Mouse (Mus musculus): ENCODE measurements around the gene Ntmt1. TPM values are rescaled to one million over a fixed set of nuclear protein-coding genes. Genes with fewer than 3 reads are reported as not detected.

The Ntmt1 gene
- polyA plus RNA-seq (2014; fragmentation: Illumina TruSeq; extraction: RNeasy Lipid Tissue Mini Kit (QIAGEN cat#74804); ENCODE audit: low read depth, low replicate concordance), result 21.6 TPM

DNA sequence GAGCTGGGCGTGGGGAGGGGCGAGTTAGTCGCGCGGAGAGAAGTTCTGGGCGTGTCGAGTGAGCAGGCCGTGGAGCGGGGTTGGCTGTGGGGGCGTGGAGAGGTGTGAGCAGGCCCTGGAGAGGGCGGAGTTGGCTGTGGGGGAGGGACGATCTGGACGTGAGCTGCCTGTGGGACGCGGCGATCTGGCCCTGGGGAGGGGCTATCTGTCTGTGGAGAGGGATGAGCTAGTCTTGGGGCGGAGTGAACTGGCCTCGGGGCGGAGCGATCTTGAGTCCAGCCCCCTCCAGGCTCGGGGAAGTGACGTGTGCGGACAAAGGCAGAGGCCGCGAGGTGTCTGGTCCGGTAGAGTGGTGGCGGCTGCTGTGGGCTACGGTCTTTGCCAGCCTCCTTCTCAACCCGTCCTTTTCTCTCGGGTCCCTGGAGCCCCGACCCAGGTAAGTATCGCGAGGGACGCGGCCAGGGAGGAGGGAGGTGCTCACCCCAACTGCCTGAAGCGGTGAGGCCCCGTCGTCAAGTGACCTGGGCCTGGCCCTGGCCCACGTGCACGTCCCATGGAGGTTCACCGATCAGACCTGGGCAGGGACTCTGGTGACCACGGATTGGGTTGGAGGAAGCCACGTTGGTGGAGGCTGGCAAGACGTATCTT lies at the start of gene Ntmt1:
TSS of gene Ntmt1 (plus strand) at position 179 of the 648 bp plus-strand sequence.

DNA sequence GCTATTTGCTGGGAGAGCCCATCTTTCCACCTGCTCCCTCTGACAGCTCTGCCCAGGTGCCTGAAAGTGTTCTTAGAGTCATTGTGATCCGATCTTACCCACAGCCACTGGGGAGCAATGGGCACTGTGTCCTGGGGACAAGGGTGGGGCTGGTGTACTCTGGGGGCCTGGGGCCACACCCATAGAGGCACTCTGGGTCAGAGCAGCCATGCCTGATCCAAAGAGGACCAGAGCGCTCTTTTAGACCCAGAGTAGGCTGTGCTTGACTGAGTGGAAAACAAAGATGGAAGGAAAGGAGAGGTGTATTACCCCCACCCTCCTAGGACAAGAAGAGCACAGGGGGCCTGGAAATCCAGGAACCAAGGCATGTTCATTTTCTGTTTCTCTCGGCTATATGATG lies 4.0 kb upstream of the Ntmt1 start, which contains the start of gene 1700001O22Rik:
TSS of gene 1700001O22Rik (minus strand) at position 58 of the 400 bp plus-strand sequence.

DNA sequence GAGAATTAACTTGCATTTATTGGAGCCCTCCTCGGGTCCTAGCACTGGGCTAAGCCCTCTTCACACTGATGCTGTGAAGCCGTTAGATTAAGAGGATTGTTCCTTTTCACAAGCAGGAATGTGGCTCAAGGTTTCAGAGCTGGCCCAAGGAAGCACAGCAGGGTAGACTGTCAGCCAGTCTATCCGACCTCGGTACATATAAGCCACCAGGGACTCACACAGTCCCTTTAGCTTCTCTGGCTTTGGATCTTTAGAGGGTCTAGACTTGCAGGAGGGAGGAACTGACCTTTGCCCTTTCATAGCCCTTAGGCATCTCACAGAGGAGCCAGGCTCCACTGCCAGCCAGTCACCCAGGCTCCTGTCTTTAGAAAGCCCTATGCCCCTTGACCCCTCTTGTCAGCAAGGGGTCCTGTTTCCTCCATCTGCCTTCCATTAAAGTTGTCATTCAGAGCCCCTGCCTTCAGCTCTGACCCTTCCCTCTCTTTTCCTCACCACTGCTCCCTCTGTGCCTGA lies 22.7 kb downstream of the Ntmt1 start, which contains the start of gene Asb6:
TSS of gene Asb6 (minus strand) at position 51 of the 513 bp plus-strand sequence.

DNA sequence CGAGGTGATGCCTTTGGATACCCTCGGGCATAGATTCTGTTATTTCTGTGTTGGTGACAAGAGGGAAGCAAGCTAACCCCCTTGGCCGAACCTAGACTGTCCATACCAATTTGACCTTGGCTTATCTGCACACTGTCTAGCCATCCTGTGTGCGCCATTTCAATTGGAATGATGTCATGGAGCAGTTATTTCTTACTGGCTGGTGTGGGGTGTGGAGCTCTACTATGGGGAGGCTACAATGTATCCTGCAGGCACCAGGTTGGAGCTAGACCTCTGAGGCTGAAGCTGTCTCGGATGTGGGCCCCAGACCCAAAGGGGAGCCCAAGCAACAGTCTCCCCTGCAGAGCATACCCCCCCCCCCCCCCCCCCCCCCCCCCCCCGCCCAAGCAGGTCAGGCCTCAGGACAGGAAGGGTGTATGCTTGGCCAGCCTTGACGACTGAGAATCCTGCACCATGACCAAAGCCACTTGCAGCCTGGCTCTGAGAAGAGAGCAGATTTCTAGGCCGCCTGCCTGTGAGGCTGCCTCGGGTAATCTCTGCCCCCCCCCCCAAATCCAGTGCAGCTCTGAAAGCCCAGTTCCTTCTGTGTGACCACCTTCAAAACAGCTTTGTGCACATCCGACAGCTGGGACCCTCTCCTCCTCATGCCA lies 26.9 kb downstream of the Ntmt1 start, which contains the start of gene Prrx2:
TSS of gene Prrx2 (plus strand) at position 600 of the 650 bp plus-strand sequence.

Other genes with a start within 250 kb of the Ntmt1 start
- 3.0 TPM for gene Cstad, start 212.8 kb upstream of the Ntmt1 start, polyA plus RNA-seq (2014; fragmentation: Illumina TruSeq; extraction: RNeasy Lipid Tissue Mini Kit (QIAGEN cat#74804); ENCODE audit: low read depth, low replicate concordance)
- gene 1700001O22Rik, start 4.2 kb upstream of the Ntmt1 start, polyA plus RNA-seq (2014; fragmentation: Illumina TruSeq; extraction: RNeasy Lipid Tissue Mini Kit (QIAGEN cat#74804); ENCODE audit: low read depth, low replicate concordance), result 20.4 TPM
- 21.4 TPM for gene Asb6, start 22.5 kb downstream of the Ntmt1 start, polyA plus RNA-seq (2014; fragmentation: Illumina TruSeq; extraction: RNeasy Lipid Tissue Mini Kit (QIAGEN cat#74804); ENCODE audit: low read depth, low replicate concordance)
- 3.7 TPM for gene Prrx2, start 27.1 kb downstream of the Ntmt1 start, polyA plus RNA-seq (2014; fragmentation: Illumina TruSeq; extraction: RNeasy Lipid Tissue Mini Kit (QIAGEN cat#74804); ENCODE audit: low read depth, low replicate concordance)
- gene Ptges, start 122.0 kb downstream of the Ntmt1 start, polyA plus RNA-seq (2014; fragmentation: Illumina TruSeq; extraction: RNeasy Lipid Tissue Mini Kit (QIAGEN cat#74804); ENCODE audit: low read depth, low replicate concordance), result 62.7 TPM
- gene Tor1b, start 145.1 kb downstream of the Ntmt1 start, polyA plus RNA-seq (2014; fragmentation: Illumina TruSeq; extraction: RNeasy Lipid Tissue Mini Kit (QIAGEN cat#74804); ENCODE audit: low read depth, low replicate concordance), result 33.6 TPM
- 37.4 TPM for gene Tor1a, start 160.1 kb downstream of the Ntmt1 start, polyA plus RNA-seq (2014; fragmentation: Illumina TruSeq; extraction: RNeasy Lipid Tissue Mini Kit (QIAGEN cat#74804); ENCODE audit: low read depth, low replicate concordance)
- gene BC005624, start 174.4 kb downstream of the Ntmt1 start, polyA plus RNA-seq (2014; fragmentation: Illumina TruSeq; extraction: RNeasy Lipid Tissue Mini Kit (QIAGEN cat#74804); ENCODE audit: low read depth, low replicate concordance), result 48.0 TPM
- 34.8 TPM for gene Usp20, start 174.5 kb downstream of the Ntmt1 start, polyA plus RNA-seq (2014; fragmentation: Illumina TruSeq; extraction: RNeasy Lipid Tissue Mini Kit (QIAGEN cat#74804); ENCODE audit: low read depth, low replicate concordance)